Mouse (Mus musculus) neural tube, embryonic 12.5 days (tissue): ENCODE measurements around the gene Bhlhe23. TPM values are rescaled to one million over a fixed set of nuclear protein-coding genes. Genes with fewer than 3 reads are reported as not detected.

Experiments
- ATAC-seq: fragments of 200-750 bp; cut with Nextera tagmentation; 2 replicates; pipeline ENCODE4 v1.8.0; 2017; ENCODE audit warnings: low read depth, mild to moderate bottlenecking, moderate TSS enrichment, moderate library complexity; ENCODE audit not compliant: low FRiP score
- H3K27ac ChIP-seq: fragments of 300-500 bp; sonication (generic); 2 replicates; pipeline ENCODE4 v1.5.1; 2016
- H3K27me3 ChIP-seq: fragments of 300-500 bp; sonication (generic); replicated peaks from 2 replicates; pipeline ENCODE4 v1.6.1; 2016; ENCODE audit warnings: mild to moderate bottlenecking
- H3K36me3 ChIP-seq: fragments of 300-500 bp; sonication (generic); 2 replicates; pipeline ENCODE4 v1.6.1; 2016; ENCODE audit warnings: mild to moderate bottlenecking
- H3K4me1 ChIP-seq: fragments of 300-500 bp; sonication (generic); 2 replicates; pipeline ENCODE4 v1.6.1; 2016
- H3K4me2 ChIP-seq: fragments of 300-500 bp; sonication (generic); replicated peaks from 2 replicates; pipeline ENCODE4 v1.6.1; 2016; ENCODE audit warnings: mild to moderate bottlenecking
- H3K4me3 ChIP-seq: fragments of 300-500 bp; sonication (generic); 2 replicates; pipeline ENCODE4 v1.5.1; 2016
- H3K9ac ChIP-seq: fragments of 300-500 bp; sonication (generic); 2 replicates; pipeline ENCODE4 v1.6.1; 2016; ENCODE audit warnings: mild to moderate bottlenecking
- H3K9me3 ChIP-seq: fragments of 300-500 bp; sonication (generic); 2 replicates; pipeline ENCODE4 v1.6.1; 2016; ENCODE audit warnings: mild to moderate bottlenecking
- WGBS: fragments of 180-500 bp; shearing (Covaris S2); methylation state at CpG from one replicate; pipeline ENCODE4 v1.1.7; 2016; 5-methylcytosine and 5-hydroxymethylcytosine counted together
- polyA plus RNA-seq: library from polyadenylated mRNA; unstranded; fragments of >200 nt; fragmentation: Nextera tagmentation; extraction: Ambion mirVana; gene quantifications from 2 replicates; pipeline ENCODE4 v1.2.1, GENCODE M21; 2016

Bhlhe23 gene
- polyA plus RNA-seq, 1 experiment from 2014 or later = 8.2 TPM

GRCm38 (mm10) chr2:180740349-180740748, 36.4 kb downstream of the Bhlhe23 start:
- no peak overlapping the region for H3K27ac ChIP-seq
- 40% methylated on average over 3 of the region's 3 CpGs for WGBS
- no peak for ATAC-seq

GRCm38 (mm10) chr2:180737984-180738383, 38.7 kb downstream of the Bhlhe23 start:
- Histone ChIP-seq H3K27me3 (no peaks in the 10 kb centered on the region), H3K4me1 (no peaks in the 10 kb centered on the region), H3K9me3 (no peaks in the 10 kb centered on the region), H3K4me2 (no peak overlapping the region), H3K36me3 (no peaks in the 10 kb centered on the region), H3K4me3 (no peak overlapping the region), H3K27ac (no peak overlapping the region), H3K9ac (no peak overlapping the region)
- WGBS = 70% methylated on average over 2 of the region's 2 CpGs
- no peak for ATAC-seq

More at GRCm38 (mm10) chr2:180740349-180740748, 36.4 kb downstream of the Bhlhe23 start:
- Histone ChIP-seq H3K9ac (no peak overlapping the region), H3K27me3 (no peaks in the 10 kb centered on the region), H3K4me3 (no peak overlapping the region), H3K4me2 (no peak overlapping the region), H3K36me3 (no peaks in the 10 kb centered on the region), H3K4me1 (no peaks in the 10 kb centered on the region), H3K9me3 (no peaks in the 10 kb centered on the region)

GRCm38 (mm10) chr2:180735232-180735631, 41.5 kb downstream of the Bhlhe23 start:
- Histone ChIP-seq H3K9ac (no peak overlapping the region), H3K4me2 (no peak overlapping the region), H3K27me3 (no peaks in the 10 kb centered on the region), H3K36me3 (no peaks in the 10 kb centered on the region), H3K9me3 (no peaks in the 10 kb centered on the region), H3K27ac (no peak overlapping the region), H3K4me1 (no peaks in the 10 kb centered on the region), H3K4me3 (no peak overlapping the region)
- ATAC-seq = no peak
- WGBS = 83% methylated on average over 7 of the region's 7 CpGs

- no peak for ATAC-seq
- H3K27me3 ChIP-seq = no peaks in the 10 kb centered on the region
- no peak overlapping the region for H3K4me3 ChIP-seq
- H3K4me1 ChIP-seq = no peaks in the 10 kb centered on the region
- H3K4me2 ChIP-seq = no peak overlapping the region
- 77% methylated on average over 6 of the region's 6 CpGs for WGBS
- H3K9ac ChIP-seq = no peak overlapping the region
- H3K9me3 ChIP-seq = no peaks in the 10 kb centered on the region
- H3K27ac ChIP-seq = no peak overlapping the region
- no peaks in the 10 kb centered on the region for H3K36me3 ChIP-seq
Observed at GRCm38 (mm10) chr2:180731984-180732383, 44.7 kb downstream of the Bhlhe23 start.

GRCm38 (mm10) chr2:180731036-180731435, 45.7 kb downstream of the Bhlhe23 start:
- H3K27ac ChIP-seq = no peak overlapping the region
- 79% methylated on average over 3 of the region's 3 CpGs for WGBS
- no peak overlapping the region for H3K4me3 ChIP-seq
- H3K27me3 ChIP-seq = 0 out of 2 replicates have a peak, but pooled peaks cover under 1% of the 10 kb centered on the region
- H3K9ac ChIP-seq = no peak overlapping the region
- no peak overlapping the region for H3K4me2 ChIP-seq
- no peaks in the 10 kb centered on the region for H3K36me3 ChIP-seq
- no peaks in the 10 kb centered on the region for H3K4me1 ChIP-seq
- no peaks in the 10 kb centered on the region for H3K9me3 ChIP-seq
- no peak for ATAC-seq

- Histone ChIP-seq H3K4me3 (no peak overlapping the region), H3K9ac (no peak overlapping the region), H3K9me3 (no peaks in the 10 kb centered on the region), H3K27me3 (peaks cover 2% of the 10 kb centered on the region; the same call in 1 of the 2 replicates), H3K27ac (no peak overlapping the region), H3K4me2 (no peak overlapping the region), H3K4me1 (peaks cover 5% of the 10 kb centered on the region; the same call in 1 of the 2 replicates), H3K36me3 (peaks cover 13% of the 10 kb centered on the region; the same call in 1 of the 2 replicates)
- no peak for ATAC-seq
- WGBS = 29% methylated on average over 4 of the region's 4 CpGs
Observed at GRCm38 (mm10) chr2:180727613-180728021, 49.1 kb downstream of the Bhlhe23 start.

GRCm38 (mm10) chr2:180726658-180727442, 49.9 kb downstream of the Bhlhe23 start:
- ATAC-seq = no peak
- Histone ChIP-seq H3K4me3 (no peak overlapping the region), H3K4me1 (peaks cover 5% of the 10 kb centered on the region; the same call in 1 of the 2 replicates), H3K4me2 (no peak overlapping the region), H3K9ac (no peak overlapping the region), H3K27me3 (peaks cover 2% of the 10 kb centered on the region; the same call in 1 of the 2 replicates), H3K9me3 (no peaks in the 10 kb centered on the region), H3K36me3 (peaks cover 21% of the 10 kb centered on the region), H3K27ac (no peak overlapping the region)
- WGBS = 73% methylated on average over 6 of the region's 6 CpGs

- no peak overlapping the region for H3K9ac ChIP-seq
- H3K4me2 ChIP-seq = no peak overlapping the region
- H3K4me3 ChIP-seq = no peak overlapping the region
- peaks cover 2% of the 10 kb centered on the region; the same call in 1 of the 2 replicates for H3K27me3 ChIP-seq
- peaks cover 5% of the 10 kb centered on the region; the same call in 1 of the 2 replicates for H3K4me1 ChIP-seq
- peaks cover 29% of the 10 kb centered on the region for H3K36me3 ChIP-seq
- 41% methylated on average over 7 of the region's 8 CpGs for WGBS
- no peak overlapping the region for H3K27ac ChIP-seq
- no peaks in the 10 kb centered on the region for H3K9me3 ChIP-seq
- no peak for ATAC-seq
Observed at GRCm38 (mm10) chr2:180725856-180726629, 50.7 kb downstream of the Bhlhe23 start.

- peaks cover 5% of the 10 kb centered on the region; the same call in 1 of the 2 replicates for H3K4me1 ChIP-seq
- ATAC-seq = no peak
- H3K4me3 ChIP-seq = no peak overlapping the region
- no peaks in the 10 kb centered on the region for H3K9me3 ChIP-seq
- H3K4me2 ChIP-seq = no peak overlapping the region
- H3K27me3 ChIP-seq = peaks cover 2% of the 10 kb centered on the region; the same call in 1 of the 2 replicates
- no peak overlapping the region for H3K27ac ChIP-seq
- H3K9ac ChIP-seq = no peak overlapping the region
- WGBS = 11% methylated on average over 6 of the region's 6 CpGs
- peaks cover 35% of the 10 kb centered on the region for H3K36me3 ChIP-seq
Observed at GRCm38 (mm10) chr2:180725414-180725778, 51.3 kb downstream of the Bhlhe23 start.

- no peaks in the 10 kb centered on the region for H3K9me3 ChIP-seq
- H3K4me2 ChIP-seq = no peak within 1 kb of the TSS
- no peak within 1 kb of the TSS for H3K4me3 ChIP-seq
- WGBS = 6% methylated on average over 18 of the region's 18 CpGs
- no peak within 1 kb of the TSS for H3K27ac ChIP-seq
- H3K9ac ChIP-seq = no peak within 1 kb of the TSS
- no peak for ATAC-seq
- peaks cover 5% of the 10 kb centered on the region; the same call in 1 of the 2 replicates for H3K4me1 ChIP-seq
- H3K27me3 ChIP-seq = peaks cover 2% of the 10 kb centered on the region; the same call in 1 of the 2 replicates
- peaks cover 41% of the 10 kb centered on the region for H3K36me3 ChIP-seq
Observed at GRCm38 (mm10) chr2:180724585-180725413, 51.9 kb downstream of the Bhlhe23 start, which contains the start of gene Slc17a9. Gene Slc17a9, plus strand, starts transcription at chr2:180725263.
